Mouse (Mus musculus) liver, postnatal 0 days (tissue): ENCODE measurements around the gene Gja3.

ENCODE experiments used
- CTCF ChIP-seq: sonication (generic); IDR thresholded peaks from 2 replicates; pipeline ENCODE4 v1.5.1; 2016; ENCODE audit warnings: antibody characterized with exemption, low read depth
- EP300 ChIP-seq: IDR thresholded peaks from 2 replicates; pipeline ENCODE4 v1.6.1; 2016; ENCODE audit warnings: antibody characterized with exemption, low read depth, mild to moderate bottlenecking

- TF ChIP-seq EP300 (no peak), CTCF (no peak)
These were observed at the start of gene Gja3 for GRCm38 (mm10) chr14:57057563-57058321.
